Mouse (Mus musculus) cerebellum, postnatal 25 days (tissue): Measurements from ENCODE around the gene Calcoco2.

ENCODE experiments used
- DNase-seq, 2 experiments: peaks; one replicate each; pipeline ENCODE4 v3.0.0; 2021; ENCODE audit warnings: mixed read lengths in 2 of 2

Calcoco2 gene

GRCm38 (mm10) chr11:96076221-96077105, 35.3 kb downstream of the Calcoco2 start:
- no peak for DNase-seq

- peak; percentile 96 to 98 for DNase-seq
Observed at GRCm38 (mm10) chr11:96075509-96076220, 36.1 kb downstream of the Calcoco2 start, which contains the start of gene Atp5g1. Gene Atp5g1, minus strand, starts transcription at chr11:96075670.

DNA sequence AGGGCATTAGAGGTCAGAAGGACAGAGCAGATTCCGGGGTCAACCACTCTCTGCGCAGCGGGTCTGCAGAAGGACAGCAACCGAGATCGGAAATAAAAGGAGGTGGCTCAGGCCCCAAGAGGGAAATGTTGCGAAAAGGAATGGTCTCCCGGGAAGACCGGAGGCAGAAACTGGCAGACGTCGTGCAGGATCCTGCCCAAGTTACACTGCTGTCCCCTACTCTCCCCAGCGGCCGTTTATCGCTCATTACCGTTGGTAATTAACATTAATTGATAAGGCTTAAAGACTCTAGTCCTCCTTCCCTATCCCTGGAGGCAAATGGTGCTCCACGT, 36.6 kb downstream of the Calcoco2 start:
- DNase-seq: no peak

DNA sequence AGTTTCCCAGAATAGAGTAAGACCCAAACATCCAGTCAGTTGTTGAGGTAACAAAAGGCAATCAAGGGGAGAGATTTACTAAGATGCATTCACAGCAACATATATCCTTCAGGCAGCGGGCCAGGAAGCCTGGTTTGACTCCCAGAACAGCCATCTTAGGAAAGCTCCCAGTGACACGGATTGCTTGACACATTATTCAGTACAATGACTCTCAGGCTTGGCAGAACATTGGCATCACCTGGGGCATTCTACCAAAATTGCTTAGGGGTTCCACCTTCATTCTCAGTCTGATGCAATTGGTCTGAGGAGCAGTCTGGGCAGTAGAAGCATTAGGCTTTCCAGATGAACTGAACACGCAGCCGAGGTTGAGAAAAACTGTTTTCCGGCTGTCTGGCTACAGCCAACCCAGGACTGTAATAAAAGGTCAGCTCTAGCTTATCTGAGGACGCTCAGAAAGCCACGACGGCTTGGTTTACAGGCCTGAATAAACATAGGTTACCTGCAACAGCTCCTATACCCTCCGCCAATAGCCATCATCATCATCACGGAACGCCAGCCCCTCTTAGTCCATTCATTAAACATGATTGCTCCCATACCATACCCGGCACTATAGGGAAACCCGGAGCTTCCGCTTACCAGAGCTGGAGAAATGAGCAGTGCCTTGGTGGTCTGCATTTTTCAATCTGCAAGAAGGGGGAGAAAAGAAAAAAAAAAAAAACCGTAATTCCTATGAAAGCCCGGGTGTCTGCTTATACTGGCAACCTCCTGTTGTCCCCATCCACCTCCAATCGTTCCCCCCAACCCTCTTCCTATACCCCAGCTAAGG, 37.2 kb downstream of the Calcoco2 start:
- DNase-seq: peak; percentile 55 to 68

GRCm38 (mm10) chr11:96073295-96073993, 38.3 kb downstream of the Calcoco2 start:
- peak; percentile 34 to 57 for DNase-seq

DNA sequence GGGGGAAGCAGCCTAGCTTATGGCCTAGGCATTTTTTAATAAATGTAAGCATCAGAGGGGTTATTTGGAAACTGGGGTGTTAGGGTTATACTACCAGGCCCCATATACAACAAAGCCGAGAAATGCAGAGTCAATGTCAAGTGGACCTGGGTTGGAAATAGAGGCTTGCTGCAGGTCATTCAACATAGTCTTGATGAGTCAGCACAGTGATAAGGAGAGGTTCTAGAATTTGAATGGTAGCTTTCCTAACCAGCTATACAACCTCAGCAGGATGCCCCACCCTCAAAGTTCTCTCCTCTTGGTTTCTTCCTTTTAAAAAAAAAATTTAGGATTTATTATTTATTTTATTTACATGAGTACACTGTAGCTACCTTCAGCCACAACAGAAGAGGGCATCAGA, 40.8 kb downstream of the Calcoco2 start:
- no peak for DNase-seq

DNA sequence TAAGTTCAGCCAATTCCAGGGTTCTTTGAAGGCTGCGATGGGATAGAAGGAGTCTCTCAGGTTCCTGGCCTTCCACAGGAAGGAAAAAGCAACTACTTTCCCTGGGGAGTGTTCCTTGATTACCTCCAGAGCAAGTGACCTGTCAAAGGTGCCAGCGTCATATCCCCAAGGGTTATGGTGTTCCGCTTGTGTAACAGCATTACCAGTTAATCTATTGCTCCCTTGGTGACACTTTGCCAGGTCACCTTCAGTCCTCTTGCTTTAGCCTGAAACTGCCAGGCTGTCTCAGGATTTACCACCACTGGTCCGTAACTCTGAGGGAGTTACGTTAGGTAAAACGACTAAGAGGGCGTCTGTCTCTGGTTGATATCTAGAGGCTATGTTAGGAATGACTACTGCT, 41.4 kb downstream of the Calcoco2 start:
- DNase-seq: no peak

- no peak for DNase-seq
Observed at GRCm38 (mm10) chr11:96068231-96068630, 43.5 kb downstream of the Calcoco2 start.

DNA sequence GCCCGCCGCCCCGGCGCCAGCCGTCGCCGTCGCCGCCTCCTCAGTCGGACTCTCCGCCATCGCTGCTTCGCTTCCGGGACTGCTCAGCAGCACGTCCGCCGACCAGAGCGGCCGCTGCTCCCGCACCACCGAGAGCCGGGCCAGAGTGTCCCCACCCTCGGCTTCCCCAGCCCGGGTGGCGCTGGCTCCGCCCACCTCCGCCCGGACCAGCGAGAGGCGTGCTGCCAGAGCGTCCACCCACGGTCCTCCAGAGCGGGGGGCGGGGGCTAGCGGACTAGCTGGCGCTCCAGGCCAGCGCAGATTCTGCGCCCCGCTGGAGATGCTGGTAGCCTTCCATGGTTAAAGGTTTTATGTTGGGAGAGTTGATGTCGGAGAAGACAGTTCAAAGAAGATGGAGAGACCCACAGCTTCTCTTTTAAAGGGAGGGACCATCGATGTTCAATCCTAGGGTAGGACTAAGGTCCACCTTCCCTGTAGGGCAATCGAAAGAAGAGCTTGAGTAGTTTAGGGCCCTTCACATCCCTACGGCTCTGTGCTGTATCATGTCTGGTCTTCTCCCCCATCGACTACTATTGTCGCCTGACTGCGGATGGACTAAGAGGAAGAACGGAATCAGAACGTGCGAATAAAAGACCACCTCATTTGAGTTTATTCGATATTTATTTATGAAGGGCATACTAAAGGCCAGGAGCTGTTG, 46.4 kb downstream of the Calcoco2 start, which contains the start of gene Ube2z:
TSS of gene Ube2z (minus strand) at position 174 of the 697 bp plus-strand sequence.
- DNase-seq: peak; percentile 99 to 100

GRCm38 (mm10) chr11:96064521-96065214, 47.1 kb downstream of the Calcoco2 start:
- DNase-seq: no peak

GRCm38 (mm10) chr11:96058309-96058708, 53.5 kb downstream of the Calcoco2 start:
- no peak for DNase-seq

DNA sequence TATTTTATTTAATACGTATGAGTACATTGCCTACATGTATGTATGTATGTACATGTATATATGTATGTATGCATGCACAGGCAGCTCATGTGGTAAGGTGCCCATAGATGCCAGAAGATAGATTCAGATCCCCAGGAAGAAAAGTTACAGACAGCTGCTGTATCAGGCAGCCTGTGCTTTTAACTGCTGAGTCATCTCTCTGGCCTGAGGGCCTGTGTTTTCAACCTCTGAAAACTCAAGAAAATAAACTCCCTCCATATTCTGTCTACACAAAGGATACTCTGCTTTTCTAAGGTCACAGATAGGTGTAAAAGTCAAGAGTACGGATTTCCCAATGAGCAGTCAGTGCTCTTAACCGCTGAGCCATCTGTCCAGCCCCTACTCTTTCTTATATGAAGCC, 60.9 kb downstream of the Calcoco2 start:
- no peak for DNase-seq

GRCm38 (mm10) chr11:96049939-96050338, 61.8 kb downstream of the Calcoco2 start:
- DNase-seq: peak in 1 of 2 experiments; percentile 29
